Mouse (Mus musculus) c-Kit-positive CD71-positive TER-119-positive erythroid progenitor cells, embryonic 14.5 days (primary cell): ENCODE results near the gene Mbl2.
"Not testable (repeated sequence)": the region's sequence is repeated elsewhere in the genome, so short reads cannot be mapped to it uniquely, and the experiment has no call there.

Source experiments
- DNase-seq: peaks from one replicate; pipeline ENCODE4 v3.0.0-alpha.2; 2013; ENCODE audit warnings: low spot score

Mbl2 gene

DNA sequence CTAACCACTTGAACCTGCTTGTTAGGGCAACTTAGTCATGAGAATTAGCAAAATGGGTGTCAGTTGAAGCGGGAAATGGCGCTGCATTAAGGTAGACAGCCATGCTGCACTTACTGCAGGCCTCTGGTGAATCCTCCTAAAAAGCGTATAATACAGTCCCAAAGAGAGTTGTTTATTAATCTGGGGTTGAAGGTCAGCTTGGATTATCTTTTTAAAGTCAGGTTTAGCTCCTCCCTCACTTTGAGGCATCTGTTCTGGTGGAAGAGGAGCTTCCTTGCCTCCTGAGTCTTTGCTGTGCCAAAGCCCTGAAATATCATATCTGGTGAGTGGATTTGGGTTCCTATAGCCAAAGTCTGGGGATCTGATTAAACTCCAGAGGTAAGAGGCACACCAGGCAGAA is at the start of gene Mbl2:
TSS of gene Mbl2 (plus strand) at position 252 of the 400 bp plus-strand sequence.
- no peak for DNase-seq

DNA sequence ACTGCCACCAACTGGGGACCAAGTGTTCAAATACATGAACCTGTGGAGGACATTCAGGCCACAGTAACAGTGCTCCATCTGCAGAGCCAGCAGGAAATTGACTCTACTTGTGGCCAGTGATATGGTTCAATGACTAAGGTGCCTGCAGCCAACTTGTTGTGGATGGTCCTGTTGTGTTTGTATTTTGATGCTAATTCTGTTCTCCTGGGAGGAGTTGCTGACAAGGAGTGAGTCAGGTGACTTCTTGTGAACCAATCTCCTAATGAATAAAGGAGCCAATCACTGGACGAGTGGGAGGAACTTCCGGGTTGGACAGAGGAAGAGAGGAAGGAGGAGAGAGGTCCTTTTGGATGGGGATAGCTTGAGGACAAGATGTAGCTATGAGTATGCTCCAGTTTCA is 47.2 kb upstream of the Mbl2 start:
- no peak for DNase-seq

DNA sequence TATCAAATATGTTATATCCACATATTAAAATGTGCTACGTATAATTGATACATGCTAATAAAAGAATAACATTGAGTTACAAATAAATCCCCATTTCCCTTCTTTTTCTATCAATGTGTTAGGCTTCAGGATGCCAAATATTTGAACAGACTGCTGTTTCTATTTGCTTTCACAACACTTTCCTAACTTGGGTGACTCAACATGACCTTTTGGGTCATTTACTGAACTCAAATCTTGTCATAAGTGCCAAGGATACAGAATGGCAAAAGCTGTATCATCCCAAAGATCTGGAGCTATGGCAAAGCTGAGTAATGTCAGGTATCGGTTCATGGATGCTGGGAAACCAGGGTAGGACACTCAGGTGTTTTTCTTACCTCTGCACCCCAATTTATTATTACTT is 45.5 kb upstream of the Mbl2 start:
- no peak for DNase-seq

DNA sequence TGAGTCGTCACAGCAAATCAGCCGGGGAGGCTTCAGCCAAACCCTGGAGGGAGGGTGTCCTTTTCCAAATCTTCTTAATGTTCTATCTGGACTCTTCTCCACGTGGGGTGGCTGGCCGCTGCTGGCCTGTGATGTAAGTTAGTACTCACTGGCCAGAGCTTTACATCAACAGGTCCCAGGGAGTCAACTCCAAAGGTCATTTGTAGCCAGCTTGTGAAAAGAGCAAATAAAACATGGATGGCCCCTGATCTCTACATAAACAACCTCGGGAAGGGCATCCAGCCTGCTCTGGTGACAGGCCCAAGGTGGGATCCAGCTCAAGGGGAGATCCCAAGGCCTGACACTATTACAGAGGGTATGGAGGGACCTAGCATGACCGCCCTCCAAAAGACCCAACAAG is 37.7 kb upstream of the Mbl2 start:
- no peak for DNase-seq

DNA sequence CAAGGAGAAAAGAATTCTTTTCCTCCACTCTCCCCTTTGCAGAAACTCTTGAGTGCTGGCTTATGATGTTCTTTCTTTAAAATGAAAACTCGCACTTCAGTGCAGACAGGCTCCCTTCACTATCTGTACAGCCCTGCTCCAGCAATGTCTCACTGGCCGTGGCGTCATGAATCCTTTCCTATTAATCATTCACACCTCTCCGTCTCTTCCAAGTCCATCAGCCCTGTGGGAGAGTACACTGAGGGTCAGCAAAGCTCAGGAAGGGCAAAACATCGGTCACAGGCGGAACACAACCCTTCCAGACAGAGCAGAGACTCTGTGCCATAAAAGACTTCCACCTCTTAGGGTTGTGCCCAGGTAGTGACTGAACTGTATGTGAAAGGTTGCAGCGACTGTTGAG is 30.6 kb upstream of the Mbl2 start:
- no peak for DNase-seq

DNA sequence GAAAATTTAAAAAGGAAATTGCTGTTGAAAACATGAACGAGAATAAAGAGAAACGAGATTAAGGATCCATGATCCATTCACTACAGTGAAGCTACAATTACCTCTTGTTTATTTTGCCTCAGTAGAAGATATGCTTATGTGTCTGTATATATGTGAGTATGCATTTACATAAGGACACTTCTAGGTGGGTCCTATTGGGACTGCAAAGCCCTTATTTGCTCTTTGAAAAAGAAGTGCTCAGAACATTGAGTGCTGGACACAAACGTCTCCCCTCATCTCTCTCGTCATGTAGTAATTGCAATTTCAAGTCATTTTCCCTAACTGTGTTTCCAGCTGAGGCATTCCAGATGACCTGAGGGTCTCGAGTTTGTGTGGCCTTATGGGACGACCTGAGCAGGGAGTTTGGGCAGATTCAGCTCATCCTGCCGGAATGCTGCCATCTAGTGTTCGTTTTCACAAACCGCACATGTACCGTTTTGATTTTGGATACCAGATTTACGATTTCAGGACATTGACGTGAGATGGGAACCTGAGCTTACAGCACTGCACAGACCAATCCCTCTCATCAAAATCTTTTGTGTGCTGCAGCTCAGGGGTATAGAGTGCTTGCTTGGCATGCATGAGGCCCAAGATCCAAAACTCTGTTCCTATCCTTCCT is 27.5 kb upstream of the Mbl2 start:
- DNase-seq, result peak; percentile 30

DNA sequence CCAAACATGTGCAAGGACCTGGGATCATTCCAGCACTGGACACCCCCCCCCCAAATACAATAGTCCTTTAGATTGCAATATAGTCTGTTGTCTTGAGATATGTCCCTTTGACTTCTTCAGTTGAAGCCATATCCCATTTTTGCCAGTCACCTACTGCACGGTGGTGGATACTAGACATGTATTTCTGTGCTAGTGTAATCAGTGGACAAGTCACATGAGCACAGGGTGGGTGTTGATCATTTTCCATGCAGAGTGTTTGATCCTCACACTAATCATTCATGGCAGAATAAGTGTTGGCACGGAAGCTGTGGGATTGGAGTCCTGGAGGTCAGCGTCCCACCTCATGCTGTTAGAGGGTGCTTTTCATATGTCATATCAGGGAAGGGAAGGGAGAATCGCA is 26.9 kb upstream of the Mbl2 start:
- DNase-seq, result no peak

DNA sequence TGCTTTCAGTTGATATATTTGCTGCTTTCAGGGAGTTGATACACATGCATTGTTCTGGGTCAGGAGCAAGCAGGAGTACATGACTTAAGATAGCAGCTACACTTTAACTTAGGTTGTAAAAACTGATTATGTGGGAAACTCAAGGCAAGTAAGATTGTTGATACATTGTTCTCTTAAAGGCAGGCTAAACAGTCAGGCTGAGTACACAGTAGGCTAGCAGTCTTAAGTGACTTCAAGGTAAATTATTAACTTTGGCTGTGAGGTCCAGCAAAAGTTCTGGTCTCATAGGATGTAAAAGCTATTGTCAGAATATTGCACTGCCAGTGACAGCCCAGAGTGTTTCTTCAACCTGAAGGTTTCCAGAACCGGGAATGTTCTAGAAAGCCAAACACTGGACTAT is 25.8 kb upstream of the Mbl2 start:
- DNase-seq, result no peak

DNA sequence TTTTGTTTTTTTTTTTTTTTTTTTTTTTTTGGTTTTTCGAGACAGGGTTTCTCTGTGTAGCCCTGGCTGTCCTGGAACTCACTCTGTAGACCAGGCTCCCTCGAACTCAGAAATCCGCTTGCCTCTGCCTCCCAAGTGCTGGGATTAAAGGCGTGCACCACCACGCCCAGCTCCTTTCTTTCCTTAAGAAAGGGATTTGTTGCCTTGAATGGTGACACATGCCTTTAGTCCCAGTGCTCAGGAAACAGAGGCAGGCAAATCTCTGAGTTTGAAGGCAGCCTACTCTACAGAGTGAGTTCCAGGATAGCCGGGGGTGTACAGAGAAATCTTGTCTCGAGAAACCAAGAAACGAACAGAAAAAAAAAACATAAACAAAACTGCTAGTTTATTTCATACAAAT is 23.7 kb upstream of the Mbl2 start:
- not testable (repeated sequence) for DNase-seq

DNA sequence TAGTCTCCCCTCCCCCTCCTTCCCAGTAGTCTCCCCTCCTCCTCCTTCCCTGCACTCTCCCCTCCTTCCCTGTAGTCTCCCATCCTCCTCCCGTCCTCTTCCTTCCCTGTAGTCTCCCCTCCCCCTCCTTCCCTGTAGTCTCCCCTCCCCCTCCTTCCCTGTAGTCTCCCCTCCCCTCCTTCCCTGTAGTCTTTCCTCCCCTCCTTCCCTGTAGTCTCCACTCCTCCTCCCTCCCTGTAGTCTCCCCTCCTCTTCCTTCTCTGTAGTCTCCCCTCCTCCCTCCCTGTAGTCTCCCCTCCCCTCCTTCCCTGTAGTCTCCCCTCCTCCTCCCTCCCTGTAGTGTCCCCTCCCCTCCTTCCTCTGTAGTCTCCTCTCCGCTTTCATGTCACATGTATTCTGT is 18.7 kb upstream of the Mbl2 start:
- no peak for DNase-seq

DNA sequence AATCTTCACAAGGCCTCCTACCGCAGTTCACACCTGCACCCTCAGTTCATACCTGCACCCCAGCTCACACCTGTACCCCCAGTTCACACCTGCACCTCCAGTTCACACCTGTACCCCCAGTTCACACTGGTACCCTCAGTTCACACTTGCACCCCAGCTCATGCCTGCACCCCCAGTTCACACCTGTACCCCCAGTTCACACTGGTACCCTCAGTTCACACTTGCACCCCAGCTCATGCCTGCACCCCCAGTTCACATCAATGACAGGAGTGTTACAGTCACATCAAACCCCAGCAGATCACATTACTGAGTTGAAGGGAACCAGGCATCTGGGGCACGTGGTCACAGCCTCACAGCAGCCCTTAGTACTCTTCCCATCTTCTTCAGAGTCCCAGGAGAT is 17.0 kb upstream of the Mbl2 start:
- not testable (repeated sequence) for DNase-seq

DNA sequence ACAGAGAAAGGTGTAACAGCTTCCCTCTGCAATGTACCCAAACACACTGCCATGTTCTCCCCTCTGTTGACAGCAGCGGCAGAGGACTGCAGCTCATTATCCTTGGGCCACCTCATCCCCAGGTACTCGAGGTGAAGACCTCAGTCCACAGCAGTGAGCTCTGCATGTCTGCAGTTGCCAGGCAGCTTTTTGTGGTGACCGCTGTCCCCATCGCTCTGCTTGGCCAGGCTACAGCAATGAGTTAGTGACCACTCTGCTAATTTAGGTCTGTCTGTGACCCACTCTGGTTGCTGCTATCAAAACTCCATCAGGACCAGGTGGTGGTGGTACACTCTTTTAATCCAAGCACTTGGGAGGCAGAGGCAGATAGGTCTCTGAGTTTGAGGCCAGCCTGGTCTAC is 16.6 kb upstream of the Mbl2 start:
- no peak for DNase-seq

DNA sequence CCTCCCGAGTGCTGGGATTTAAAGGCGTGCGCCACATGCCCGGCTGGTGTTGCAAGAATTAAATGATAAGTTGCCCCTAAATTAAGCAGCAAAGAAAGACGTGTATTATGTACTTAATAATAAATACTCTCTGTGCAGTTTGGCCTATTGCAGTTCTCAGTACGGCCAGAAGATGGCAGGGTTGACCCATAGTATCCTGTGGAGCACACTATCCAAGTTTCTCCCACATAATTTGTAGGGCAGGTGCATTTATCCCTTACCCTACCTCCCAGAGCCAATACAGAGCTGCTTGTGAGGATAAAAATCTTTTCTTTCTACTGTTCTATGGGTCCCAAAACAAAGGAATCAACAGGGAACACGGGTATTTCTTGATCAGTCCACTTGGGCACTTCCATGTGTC is 15.4 kb upstream of the Mbl2 start:
- peak; percentile 13 for DNase-seq

DNA sequence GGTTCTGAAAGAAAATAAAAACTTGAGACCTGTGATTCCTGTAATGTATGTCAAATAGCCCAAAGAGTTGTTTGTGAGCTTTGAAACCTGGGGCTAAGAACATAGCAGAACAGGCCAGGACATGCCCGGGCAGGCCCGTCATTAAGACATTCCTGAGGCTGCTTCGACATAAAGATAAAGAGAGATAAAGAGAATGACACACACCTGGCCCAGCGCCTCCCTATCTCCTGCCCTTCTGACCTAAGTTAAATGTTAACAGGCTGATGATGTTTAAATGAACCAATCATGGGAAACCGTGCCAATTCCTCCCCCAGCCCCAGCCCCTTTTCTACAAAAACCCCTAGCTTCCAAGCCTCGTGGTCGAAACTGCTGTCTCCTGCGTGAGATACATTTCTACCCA is 10.1 kb upstream of the Mbl2 start:
- not testable (repeated sequence) for DNase-seq

DNA sequence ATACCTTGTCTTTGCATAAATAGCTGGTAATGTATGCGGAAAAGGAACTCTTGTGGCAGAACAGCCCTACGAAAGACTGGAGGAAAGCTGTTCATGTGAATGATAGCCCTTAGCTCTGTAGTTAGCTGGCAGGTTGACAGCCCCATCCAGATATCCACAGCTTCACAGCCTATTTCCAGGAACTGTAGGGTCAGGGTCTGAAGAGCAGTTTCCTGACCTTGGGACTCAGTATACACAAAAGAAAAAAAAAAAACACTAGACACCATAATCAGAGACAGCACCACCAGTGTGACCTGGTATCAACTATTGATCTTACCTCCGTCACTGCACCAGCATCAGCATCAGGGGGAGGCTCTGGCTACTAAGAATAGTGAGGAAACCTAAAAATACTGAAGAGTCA is 3.3 kb upstream of the Mbl2 start:
- DNase-seq, result no peak

DNA sequence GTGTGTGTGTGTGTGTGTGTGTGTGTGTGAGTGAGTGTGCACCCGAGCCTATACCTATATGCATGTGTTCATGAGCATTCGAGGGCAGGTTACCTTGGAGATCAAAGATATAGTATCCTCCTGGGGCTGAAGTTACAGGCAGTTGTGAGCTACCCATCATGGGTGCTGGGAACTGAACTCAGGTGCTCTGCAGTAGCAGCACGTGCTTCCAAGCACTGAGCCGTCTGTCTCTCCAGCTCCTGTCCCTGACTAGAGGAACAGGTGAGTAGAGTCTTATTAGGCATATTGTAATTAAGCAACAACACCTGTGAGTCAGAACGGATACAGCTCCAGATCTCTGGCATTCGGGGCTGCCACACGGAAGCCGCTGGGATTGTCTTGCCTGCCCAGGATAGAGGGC is 1.7 kb downstream of the Mbl2 start:
- DNase-seq, result no peak

DNA sequence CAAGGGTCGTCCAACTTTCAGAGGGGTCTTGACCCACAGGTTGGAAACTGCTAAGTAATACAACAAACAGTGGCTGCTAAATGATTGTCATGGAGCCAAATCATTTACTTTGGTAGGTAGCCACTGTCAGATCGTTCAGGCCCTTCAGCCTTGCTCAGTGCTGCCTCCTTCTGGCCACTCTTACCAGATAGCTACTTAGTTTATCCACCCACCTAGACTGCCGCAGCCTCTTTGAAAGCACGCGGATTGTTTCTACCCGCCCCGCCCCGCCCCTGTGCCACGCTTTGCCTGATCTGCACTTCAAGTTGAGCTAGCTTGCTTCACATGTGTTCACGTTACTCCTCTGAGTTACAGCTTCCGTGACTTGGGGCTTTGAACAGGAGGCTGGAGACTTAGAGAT is 14.6 kb downstream of the Mbl2 start:
- DNase-seq, result peak; percentile 29

DNA sequence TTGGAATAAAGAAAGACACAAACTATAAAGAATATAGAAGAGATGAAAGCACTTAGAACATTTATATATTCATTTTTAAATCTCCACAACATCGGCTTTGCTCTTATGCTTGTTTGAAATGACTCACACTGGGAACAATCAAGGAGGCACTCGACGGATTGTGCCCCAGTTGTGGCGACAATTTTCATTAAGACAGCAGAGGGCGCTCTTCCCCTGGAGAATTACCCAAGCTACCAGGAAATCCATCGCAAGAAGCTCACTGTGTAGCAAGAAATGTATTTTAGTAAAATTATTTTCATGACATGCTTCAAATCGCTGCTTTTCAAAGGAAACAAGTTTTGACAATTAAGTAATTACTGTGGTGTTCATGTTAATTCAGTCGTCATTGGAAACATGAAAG is 16.1 kb downstream of the Mbl2 start:
- peak; percentile 23 for DNase-seq

DNA sequence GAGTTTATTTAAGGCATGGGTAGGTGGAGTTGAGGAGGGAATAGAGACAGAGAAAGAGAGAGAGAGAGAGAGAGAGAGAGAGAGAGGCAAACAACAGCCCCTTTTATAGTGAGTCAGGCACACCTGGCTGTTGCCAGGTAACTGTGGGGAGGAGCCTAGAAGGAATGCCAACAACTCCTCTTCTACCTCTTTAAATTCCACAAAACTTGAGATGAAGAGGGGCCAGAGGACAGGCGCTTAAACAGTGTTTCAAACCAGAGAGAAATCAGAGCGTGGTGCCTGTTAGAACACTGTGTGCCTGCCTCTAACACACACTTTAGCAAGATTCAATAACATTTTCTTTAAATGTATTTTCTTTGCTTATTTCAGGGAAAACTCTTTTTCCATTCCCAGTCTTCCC is 19.5 kb downstream of the Mbl2 start:
- DNase-seq, result no peak

DNA sequence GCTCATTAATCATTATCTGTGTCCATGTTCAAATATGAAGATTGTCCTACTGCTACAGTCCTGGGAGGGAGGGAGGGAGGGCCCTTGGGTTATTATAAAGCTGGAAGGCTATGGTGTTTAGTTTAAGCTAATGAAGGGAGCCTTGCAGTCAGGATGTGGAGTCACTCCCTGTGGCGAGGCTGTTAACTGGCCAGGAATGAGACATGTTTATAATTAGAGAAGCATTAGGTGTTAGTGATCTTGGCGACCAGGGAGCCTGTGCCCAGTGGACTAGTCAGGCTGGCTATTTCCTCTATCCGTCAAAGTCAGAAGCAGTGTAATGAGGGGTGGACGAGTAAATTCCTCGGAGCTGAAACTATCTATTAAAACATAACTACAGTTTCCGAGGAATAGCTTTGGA is 23.6 kb downstream of the Mbl2 start:
- no peak for DNase-seq

DNA sequence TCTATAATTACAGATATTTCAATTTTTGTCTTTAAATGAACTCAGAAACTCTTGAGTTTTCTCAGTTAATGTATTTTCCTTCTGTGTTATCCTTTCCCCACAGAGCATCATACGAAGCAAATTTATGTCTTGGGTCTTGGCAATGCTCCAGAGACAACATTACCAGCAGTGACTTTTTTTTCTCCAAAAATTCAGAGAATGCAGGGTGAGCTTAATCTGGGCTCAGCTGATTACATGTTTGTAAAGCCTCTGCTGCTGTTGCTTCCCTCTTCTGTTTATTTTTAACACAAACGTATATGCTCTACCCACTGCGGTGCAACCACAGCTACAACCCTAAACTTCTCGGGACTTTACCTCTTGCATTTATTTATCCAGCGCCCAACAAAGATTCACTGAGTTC is 48.4 kb downstream of the Mbl2 start:
- DNase-seq, result no peak

DNA sequence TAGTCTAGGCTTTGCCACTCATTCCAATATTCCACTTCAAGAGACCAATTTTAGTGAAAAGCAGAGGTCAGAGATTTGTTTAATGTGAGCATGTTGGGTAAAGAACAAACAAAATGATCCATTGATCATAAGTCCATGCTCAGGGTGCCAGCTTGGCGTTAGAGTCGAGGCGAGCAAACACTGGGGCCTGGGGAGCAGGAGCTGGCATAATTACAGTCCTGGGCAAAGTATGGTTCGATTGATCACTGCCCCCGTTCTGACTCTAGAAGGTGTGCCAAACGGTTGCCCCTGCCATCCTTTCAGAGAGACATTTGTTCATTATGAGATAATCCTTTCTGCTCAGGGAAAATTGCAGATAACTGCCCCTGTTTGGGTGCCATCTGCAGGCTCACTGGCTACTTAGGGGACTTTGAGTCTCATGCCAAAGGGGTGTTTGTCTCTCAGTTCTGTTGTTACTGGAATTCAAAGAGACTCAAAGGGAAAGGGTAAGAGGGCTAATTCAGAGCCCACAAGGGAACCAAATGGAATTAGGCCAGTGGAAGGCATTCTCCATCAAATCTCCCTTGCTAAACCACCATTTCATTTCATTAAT is 55.3 kb downstream of the Mbl2 start:
- DNase-seq, result no peak
